27 mouse cellular contexts compared by ENCODE assay signal in genomic region chr4:107438741-107439140, GRCm38 (mm10). TPM values are rescaled to one million over a fixed set of nuclear protein-coding genes. Genes with fewer than 3 reads are reported as not detected.
DNase-seq lines count a peak whose midpoint lies in the region; ATAC-seq and TF ChIP-seq lines count a peak whose summit lies in the region.
"Had no signal": no experiment of that assay in that cellular context is flagged by ENCODE, and none has a peak within 500 bp of the region (broad histone marks: within the 10 kb centered on the region; RNA-seq: fewer than 3 reads in every experiment).

No protein-coding gene starts in this region.

- H3K36me3 ChIP-seq in kidney, embryonic 16.5 days (ENCODE audit: insufficient read depth, low read length) = no peaks in the 10 kb centered on the region
- no peaks in the 10 kb centered on the region for H3K36me3 ChIP-seq in embryonic facial prominence, embryonic 14.5 days (ENCODE audit: control insufficient read depth, insufficient read depth, low read length)
- H3K36me3 ChIP-seq: forebrain, embryonic 10.5 days; G1E; heart, embryonic 10.5 days; heart, embryonic 13.5 days had no signal

- no peak for TF ChIP-seq POLR2A in embryonic fibroblast, embryonic 13.5 days (IDR thresholded peaks at IDR 0.05; ENCODE audit: low read depth, low read length)

- H3K9ac ChIP-seq in kidney, embryonic 16.5 days (replicated peaks; ENCODE audit: low read length) = no peak overlapping the region
- H3K9ac ChIP-seq in embryonic facial prominence, embryonic 14.5 days (ENCODE audit: low read depth, low read length) = peak overlapping the region; percentile 50; the same call in 1 of the 2 replicates
- H3K9ac ChIP-seq: forebrain, embryonic 13.5 days; heart, embryonic 13.5 days; hindbrain, embryonic 14.5 days had no signal

- no peak for ATAC-seq in kidney, embryonic 16.5 days (ENCODE audit: low FRiP score, low TSS enrichment)
- ATAC-seq in embryonic facial prominence, embryonic 14.5 days (ENCODE audit: low read depth) = no peak
- ATAC-seq: forebrain, embryonic 13.5 days; forebrain, embryonic 16.5 days; hindbrain, postnatal 0 days; Patski had no signal

- peaks cover 68% of the 10 kb centered on the region for H3K27me3 ChIP-seq in kidney, embryonic 16.5 days (ENCODE audit: insufficient read depth, low read length)
- peaks cover 55% of the 10 kb centered on the region for H3K27me3 ChIP-seq in embryonic facial prominence, embryonic 14.5 days (replicated peaks; ENCODE audit: control insufficient read depth, insufficient read depth, low read length)
- H3K27me3 ChIP-seq: Patski had no signal

- no peak overlapping the region for H3K4me2 ChIP-seq in kidney, embryonic 16.5 days (replicated peaks; ENCODE audit: low read depth, low read length)
- peak overlapping the region; percentile 97 for H3K4me2 ChIP-seq in embryonic facial prominence, embryonic 14.5 days (ENCODE audit: low read depth, low read length)
- H3K4me2 ChIP-seq: forebrain, embryonic 13.5 days; heart, embryonic 13.5 days; hindbrain, embryonic 14.5 days had no signal

- DNase-seq in kidney, adult 11 months = peak; percentile 26
- peak; percentile 60 for DNase-seq in kidney, adult 9 months
- DNase-seq in kidney, postnatal 4 days = no peak
- DNase-seq in embryonic facial prominence, embryonic 14.5 days (ENCODE audit: low spot score) = no peak
- DNase-seq in left cerebral cortex, adult 9 months (ENCODE audit: low spot score in 2 of 2) = no peak
- DNase-seq: adrenal gland, postnatal 10 days; adrenal gland, postnatal 36 days; B cell, adult 2 months; cerebellum, adult 18-20 months; cerebellum, adult 9-11 months; cerebellum, postnatal 25 days; gastrocnemius, postnatal 10 days; gastrocnemius, postnatal 36 days; heart, adult 2 months; heart, postnatal 14 days; heart, postnatal 4 days had no signal

- no peak overlapping the region for H3K27ac ChIP-seq in kidney, embryonic 16.5 days (ENCODE audit: low read length)
- H3K27ac ChIP-seq in embryonic facial prominence, embryonic 14.5 days (replicated peaks; ENCODE audit: low read depth, low read length) = no peak overlapping the region; the same call in 1 of the 2 replicates
- H3K27ac ChIP-seq in embryonic fibroblast, embryonic 13.5 days (ENCODE audit: insufficient read depth, low read length) = peak overlapping the region; percentile 19; the same call in 1 of the 2 replicates
- H3K27ac ChIP-seq: forebrain, embryonic 10.5 days; forebrain, embryonic 13.5 days; heart, adult 2 months; heart, embryonic 10.5 days; heart, embryonic 13.5 days; hindbrain, embryonic 14.5 days; hindbrain, postnatal 0 days had no signal

- no peaks in the 10 kb centered on the region for H3K9me3 ChIP-seq in kidney, embryonic 16.5 days (ENCODE audit: low read length)
- no peaks in the 10 kb centered on the region for H3K9me3 ChIP-seq in embryonic facial prominence, embryonic 14.5 days (ENCODE audit: control insufficient read depth, low read length)
- H3K9me3 ChIP-seq: forebrain, embryonic 10.5 days; forebrain, embryonic 13.5 days; heart, embryonic 10.5 days; heart, embryonic 13.5 days had no signal

- TF ChIP-seq CTCF in embryonic fibroblast, embryonic 13.5 days (IDR thresholded peaks at IDR 0.05; ENCODE audit: borderline replicate concordance, insufficient read depth, low read length) = no peak

- H3K4me1 ChIP-seq in kidney, embryonic 16.5 days (ENCODE audit: insufficient read depth, low read length) = peaks cover 53% of the 10 kb centered on the region
- peaks cover 27% of the 10 kb centered on the region for H3K4me1 ChIP-seq in embryonic facial prominence, embryonic 14.5 days (ENCODE audit: control insufficient read depth, insufficient read depth, low read length)
- peaks cover 4% of the 10 kb centered on the region for H3K4me1 ChIP-seq in embryonic fibroblast, embryonic 13.5 days (ENCODE audit: control insufficient read depth, insufficient read depth, low read length)

- H3K4me3 ChIP-seq in kidney, embryonic 16.5 days (ENCODE audit: low read length) = no peak overlapping the region
- H3K4me3 ChIP-seq in embryonic facial prominence, embryonic 14.5 days (ENCODE audit: low read depth, low read length) = peak overlapping the region; percentile 68; the same call in 1 of the 2 replicates
- H3K4me3 ChIP-seq in embryonic fibroblast, embryonic 13.5 days (ENCODE audit: insufficient read depth, low read length) = no peak overlapping the region
- H3K4me3 ChIP-seq: forebrain, embryonic 10.5 days; forebrain, embryonic 13.5 days; heart, adult 2 months; heart, embryonic 10.5 days; heart, embryonic 13.5 days had no signal

- 67% methylated on average over 8 of the region's 8 CpGs for WGBS in kidney, embryonic 16.5 days
- 74% methylated on average over 8 of the region's 8 CpGs for WGBS in embryonic facial prominence, embryonic 14.5 days

RNA-seq across cellular contexts. Expression of gene Glis1, which starts 4.3 kb away (rescaled TPM):
- polyA plus RNA-seq in kidney, embryonic 16.5 days (2015; fragmentation: Nextera tagmentation; extraction: Ambion mirVana) = 4.6 and 5.1 TPM in 2 replicates
- polyA plus RNA-seq in embryonic facial prominence, embryonic 14.5 days (2014; fragmentation: Nextera tagmentation; extraction: Ambion mirVana) = 10.8 and 12.1 TPM in 2 replicates
- polyA plus RNA-seq in embryonic fibroblast, embryonic 13.5 days (2011; ENCODE audit: insufficient read length, low read depth, missing spikeins) = 4.9 TPM in 2 replicates

Comparison
In these comparisons a context has a peak if more than half of its experiments do, and no peak if none do; other contexts are left out.
1. DNase-seq: peak in kidney, adult 11 months (single experiment) and kidney, adult 9 months (single experiment); none in kidney, postnatal 4 days (0 of 2), embryonic facial prominence, embryonic 14.5 days (single experiment) and left cerebral cortex, adult 9 months (0 of 2).